Mouse (Mus musculus) spleen, postnatal 36 days (tissue): ENCODE data around the gene B4galnt4.
A peak's percentile ranks its signal among the peaks of the same experiment; 100 is the strongest.
"Not testable (repeated sequence)": the region's sequence is repeated elsewhere in the genome, so short reads cannot be mapped to it uniquely, and the experiment has no call there.

ENCODE experiments used
- DNase-seq, 2 experiments: peaks; one replicate each; pipeline ENCODE4 v3.0.0; 2022; ENCODE audit warnings: low spot score in 2 of 2, mixed read lengths in 1 of 2

Gene B4galnt4

DNA sequence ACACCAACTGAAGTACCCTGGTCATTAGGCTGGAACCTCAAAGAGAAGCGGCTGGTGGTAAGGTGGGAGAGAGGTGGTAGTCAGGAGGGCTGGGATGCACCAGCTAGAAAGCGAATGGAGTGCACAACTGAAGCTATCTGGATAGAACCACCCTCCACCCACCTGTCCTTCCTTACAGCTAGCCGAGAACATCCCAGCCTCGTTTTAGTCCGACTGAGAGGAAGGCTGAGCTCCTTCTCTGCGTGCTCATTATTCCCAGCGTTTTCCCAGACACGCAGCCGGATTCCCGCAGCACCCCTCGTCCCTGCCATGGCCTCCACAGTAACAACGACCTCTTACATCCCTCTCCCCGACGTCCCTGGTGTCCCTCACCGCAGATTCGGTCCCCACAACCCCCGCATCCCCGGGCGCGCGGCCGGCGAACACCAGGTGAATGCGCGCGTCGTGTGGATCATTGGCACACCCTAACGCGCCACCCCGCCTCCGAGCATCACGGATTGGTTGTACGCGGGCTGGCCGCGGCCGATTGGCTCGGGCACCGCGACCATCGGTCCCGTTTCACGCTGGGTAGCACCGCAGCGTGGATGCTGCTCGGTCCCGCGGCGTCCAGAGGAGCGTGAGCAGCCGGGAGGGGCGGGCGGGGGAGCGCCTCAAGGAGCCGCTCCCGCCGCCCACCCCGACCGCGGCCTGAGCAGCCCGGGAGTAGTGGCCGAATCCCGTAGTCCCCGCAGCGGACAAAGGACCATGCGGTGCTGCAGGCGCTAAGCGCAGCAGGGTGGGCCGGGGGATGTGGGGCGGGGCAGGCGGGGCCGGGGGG is at the start of gene B4galnt4:
Gene B4galnt4 (plus strand): TSS at position 679 of the 817 bp plus-strand sequence.
- peak in 1 of 2 experiments; percentile 30 for DNase-seq

- DNase-seq, result no peak
These were observed 49.6 kb upstream of the B4galnt4 start for GRCm38 (mm10) chr7:141011238-141011770.

- no peak for DNase-seq
These were observed 43.9 kb upstream of the B4galnt4 start for GRCm38 (mm10) chr7:141016707-141017697.

- DNase-seq, result not testable (repeated sequence)
These were observed 43.1 kb upstream of the B4galnt4 start, which contains the start of gene Ifitm6 for GRCm38 (mm10) chr7:141017824-141018223. TSS of gene Ifitm6 (minus strand) at chr7:141017924.

- no peak for DNase-seq
These were observed 41.9 kb upstream of the B4galnt4 start for GRCm38 (mm10) chr7:141019028-141019427.

DNA sequence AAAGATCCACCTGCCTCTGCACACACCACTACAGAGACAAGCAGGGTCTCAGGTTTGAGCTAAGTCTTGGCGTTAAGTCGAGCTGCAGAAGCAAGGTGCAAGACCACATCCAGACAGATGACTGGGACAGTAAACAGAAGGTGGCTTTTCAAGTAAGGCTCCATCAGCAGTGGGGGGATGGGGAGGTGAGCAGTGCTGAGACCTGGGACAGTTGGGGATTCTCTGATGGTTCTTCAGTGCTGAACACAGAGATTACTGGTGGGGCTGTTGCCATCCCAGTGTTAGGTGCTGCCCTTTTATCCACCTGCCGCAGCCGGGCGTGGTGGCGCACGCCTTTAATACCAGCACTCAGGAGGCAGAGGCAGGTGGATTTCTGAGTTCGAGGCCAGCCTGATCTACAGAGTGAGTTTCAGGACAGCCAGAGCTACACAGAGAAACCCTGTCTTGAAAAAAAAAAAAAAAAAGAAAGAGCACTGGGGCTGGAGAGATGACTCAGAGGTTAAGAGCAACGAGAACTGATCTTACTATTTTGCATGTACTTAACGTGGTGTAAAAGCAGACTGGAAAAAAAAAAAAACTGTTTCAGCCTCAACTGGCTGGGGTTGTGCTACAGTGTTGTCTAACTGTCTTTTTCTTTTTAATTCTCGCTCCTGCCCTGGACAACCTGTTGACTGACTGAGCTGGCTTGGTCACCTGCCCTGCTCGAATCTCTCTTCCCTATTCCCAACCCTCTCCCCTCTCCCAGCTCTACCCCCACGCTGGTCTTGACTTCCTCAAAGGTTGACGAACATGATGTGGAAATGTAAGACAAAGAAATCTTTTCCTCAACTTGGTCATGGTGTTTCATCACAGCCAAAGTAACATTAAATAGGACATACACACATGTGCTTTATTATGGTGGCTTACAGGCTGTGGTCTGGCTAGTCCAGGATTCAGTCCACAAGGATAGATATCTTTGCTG is 39.1 kb upstream of the B4galnt4 start:
- DNase-seq, result no peak

GRCm38 (mm10) chr7:141024865-141025838 is 35.8 kb upstream of the B4galnt4 start:
- DNase-seq, result no peak

DNA sequence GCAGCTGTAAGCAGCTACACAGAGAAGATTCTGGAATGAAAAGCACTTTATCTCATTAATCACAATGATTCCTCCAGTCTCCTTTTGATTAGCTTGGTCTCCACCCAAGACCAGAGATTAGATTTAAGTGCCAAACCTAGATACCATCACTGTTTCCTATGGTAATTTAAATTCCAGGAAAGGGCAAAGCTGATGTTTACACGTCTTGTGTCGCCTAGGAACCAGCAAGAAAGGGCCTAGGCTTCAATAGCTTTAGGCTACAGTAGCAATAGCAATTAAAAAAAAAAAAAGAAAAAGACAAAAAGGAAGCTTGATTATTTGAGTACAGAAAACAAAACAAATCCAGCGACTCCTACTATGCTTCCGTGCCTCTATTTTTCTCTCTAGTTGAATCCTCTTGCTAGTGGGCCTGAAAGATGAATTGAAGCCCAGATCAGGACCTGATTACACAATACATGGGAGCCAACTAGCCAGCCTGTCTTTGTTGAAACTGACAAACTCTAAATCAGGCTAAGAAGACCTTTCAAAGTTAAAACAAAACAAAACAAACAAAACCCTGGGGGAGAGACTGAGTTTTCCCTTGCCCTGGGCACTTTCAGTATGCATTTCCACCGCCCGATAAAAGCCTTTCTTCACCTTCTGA is 34.7 kb upstream of the B4galnt4 start:
- DNase-seq, result no peak

- no peak for DNase-seq
These were observed 34.2 kb upstream of the B4galnt4 start for GRCm38 (mm10) chr7:141026740-141027098.

DNA sequence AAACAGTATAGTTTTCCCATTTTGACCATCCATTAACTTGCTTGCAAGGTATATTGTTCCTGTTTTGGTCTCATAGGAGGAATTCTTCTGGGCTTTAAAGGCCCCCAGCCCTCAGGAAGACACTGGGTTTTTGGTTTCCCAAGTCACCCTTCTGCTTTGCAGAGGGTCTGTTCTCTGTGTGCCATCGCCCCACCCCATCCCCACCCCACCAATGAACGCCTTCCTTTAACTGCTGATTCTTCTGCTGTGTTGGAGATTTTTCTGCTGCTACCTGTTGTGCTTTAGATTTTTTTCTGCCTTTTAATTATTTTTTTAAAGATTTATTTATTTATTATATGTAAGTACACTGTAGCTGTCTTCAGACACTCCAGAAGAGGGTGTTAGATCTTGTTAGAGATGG is 32.1 kb upstream of the B4galnt4 start, which contains the start of gene Gm17387:
Gene Gm17387 (plus strand): TSS at position 301 of the 400 bp plus-strand sequence.
- no peak for DNase-seq

DNA sequence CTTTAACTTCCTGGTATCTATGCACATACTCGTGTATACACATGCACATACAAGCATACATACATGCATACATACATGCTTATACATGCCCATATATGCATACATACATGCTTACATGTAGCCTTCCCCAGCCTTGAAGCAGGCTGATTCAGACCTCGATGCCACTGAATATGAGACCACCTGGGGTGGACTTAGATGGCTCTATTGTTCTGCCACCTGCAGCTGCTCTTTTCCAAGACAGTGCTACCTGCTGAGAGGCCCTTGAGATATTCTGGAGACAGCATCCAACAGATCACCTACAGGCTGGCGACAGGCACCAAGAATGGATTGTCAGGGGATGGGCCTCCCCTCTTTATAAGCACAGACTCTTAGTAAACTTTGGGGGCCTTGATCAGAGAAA is 30.5 kb upstream of the B4galnt4 start:
- no peak for DNase-seq

GRCm38 (mm10) chr7:141032458-141033167 is 28.3 kb upstream of the B4galnt4 start:
- DNase-seq, result no peak

DNA sequence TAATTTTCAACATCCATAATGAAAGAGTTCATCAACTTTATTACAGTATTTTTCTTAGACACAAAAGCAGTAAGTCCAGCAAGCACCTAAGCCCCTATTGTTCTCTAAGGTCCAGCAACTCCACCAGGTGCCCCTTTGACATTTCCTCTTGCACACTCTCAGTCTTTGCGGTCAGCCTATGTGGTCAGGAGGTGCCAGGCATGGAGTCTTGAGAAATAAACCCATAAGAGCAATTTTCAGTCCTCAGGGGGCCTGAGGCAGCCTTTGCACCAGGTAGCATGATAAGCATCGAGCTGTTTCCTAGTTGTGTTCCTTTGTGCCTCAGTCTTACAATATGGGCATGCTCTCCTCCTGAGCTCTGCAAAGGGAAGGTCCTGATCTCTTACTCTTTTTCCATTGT is 24.3 kb upstream of the B4galnt4 start:
- DNase-seq, result not testable (repeated sequence)

DNA sequence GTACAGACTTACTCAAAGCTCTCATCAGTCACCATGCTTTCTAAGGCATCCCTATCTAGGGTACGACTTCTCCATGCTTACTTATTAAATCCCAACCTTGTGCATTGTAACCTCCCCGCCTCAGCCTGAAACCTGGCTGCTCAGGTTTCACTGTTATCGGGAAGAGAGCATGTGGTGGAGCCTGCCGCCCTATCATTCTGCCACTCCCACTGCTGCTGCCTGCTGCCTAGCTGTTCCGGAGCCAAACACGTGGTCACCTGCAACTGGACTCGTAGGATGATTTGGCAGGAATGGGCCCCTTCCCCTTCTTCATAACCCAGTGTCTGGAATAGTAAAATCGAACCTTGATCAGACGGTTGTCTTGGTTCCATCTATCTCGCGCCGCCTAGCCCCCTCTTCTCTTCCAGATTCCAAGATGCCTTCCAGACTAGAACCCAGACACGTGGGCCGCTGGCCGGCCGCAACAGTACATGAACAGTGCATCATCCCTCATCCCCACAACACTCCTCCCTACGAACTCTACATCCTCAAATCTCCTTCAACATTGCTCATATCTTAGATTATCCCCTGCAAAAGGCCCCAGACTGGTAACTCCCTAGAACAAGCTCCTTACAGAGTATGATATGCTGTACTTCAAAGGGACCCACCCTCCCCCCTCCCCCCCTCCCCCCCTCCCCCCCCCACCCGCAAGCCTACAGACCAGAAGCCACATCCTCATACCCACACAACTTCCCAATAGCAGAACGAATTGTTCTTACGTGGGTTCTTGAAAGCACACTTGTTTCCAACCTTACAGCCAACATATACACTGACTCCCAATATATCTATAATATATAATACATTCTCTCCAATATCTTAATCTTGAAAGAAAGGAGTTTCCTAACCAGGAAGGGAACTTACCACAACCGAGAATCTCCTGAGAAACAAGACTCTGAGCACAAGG is 22.5 kb upstream of the B4galnt4 start:
- no peak for DNase-seq

DNA sequence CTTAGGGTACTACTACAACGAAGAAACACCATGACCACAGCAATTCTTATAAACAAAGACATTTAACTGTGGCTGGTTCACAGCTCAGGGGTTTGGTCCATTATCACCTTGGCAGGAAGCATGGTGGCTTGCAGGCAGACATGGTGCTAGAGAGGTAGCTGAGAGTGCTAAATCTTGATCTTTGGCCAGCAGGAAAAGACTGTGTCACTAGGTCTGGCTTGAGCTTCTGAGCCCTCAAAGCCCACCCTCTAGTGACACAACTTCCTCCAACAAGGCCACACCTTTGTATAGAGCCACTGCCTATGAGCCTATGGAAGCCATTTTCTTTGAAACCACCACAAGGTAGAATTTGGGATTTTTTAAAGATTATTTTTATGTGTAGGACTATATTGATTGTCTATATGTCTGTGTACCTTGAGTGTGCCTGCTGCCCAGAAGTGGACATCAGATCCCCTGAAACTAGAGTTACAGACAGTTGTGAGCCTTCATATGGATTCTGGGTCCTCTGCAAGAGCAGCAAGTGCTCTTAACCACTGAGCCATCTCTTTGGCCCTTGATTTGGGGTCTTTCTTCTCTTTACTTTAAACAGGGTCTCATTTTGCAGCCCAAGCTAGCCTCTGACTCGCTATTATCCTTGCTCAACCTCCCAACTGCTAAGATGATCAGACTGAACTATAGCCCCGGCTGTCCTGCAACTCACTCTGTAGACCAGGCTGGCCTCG is 21.4 kb upstream of the B4galnt4 start:
- no peak for DNase-seq

GRCm38 (mm10) chr7:141040867-141041606 is 19.9 kb upstream of the B4galnt4 start:
- no peak for DNase-seq
